Mouse (Mus musculus) stomach, embryonic 15.5 days (tissue): ENCODE data around the gene Dbh. TPM values are rescaled to one million over a fixed set of nuclear protein-coding genes. Genes with fewer than 3 reads are reported as not detected.

ENCODE experiments used
- ATAC-seq: fragments of 200-750 bp; cut with Nextera tagmentation; 2 replicates; pipeline ENCODE4 v1.8.0; 2017; ENCODE audit warnings: low read depth, moderate number of reproducible peaks, moderate TSS enrichment; ENCODE audit not compliant: insufficient read depth, low FRiP score
- H3K27ac ChIP-seq: fragments of 300-500 bp; sonication (generic); 2 replicates; pipeline ENCODE4 v1.5.1; 2015; ENCODE audit warnings: mild to moderate bottlenecking, inconsistent platforms
- H3K27me3 ChIP-seq: fragments of 300-500 bp; sonication (generic); replicated peaks from 2 replicates; pipeline ENCODE4 v1.6.1; 2015; ENCODE audit warnings: inconsistent platforms
- H3K36me3 ChIP-seq: fragments of 300-500 bp; sonication (generic); 2 replicates; pipeline ENCODE4 v1.6.1; 2015; ENCODE audit warnings: inconsistent platforms
- H3K4me1 ChIP-seq: fragments of 300-500 bp; sonication (generic); 2 replicates; pipeline ENCODE4 v1.6.1; 2015; ENCODE audit warnings: inconsistent platforms
- H3K4me2 ChIP-seq: fragments of 300-500 bp; sonication (generic); 2 replicates; pipeline ENCODE4 v1.6.1; 2015; ENCODE audit warnings: mild to moderate bottlenecking, inconsistent platforms
- H3K4me3 ChIP-seq: fragments of 300-500 bp; sonication (generic); replicated peaks from 2 replicates; pipeline ENCODE4 v1.5.1; 2015; ENCODE audit warnings: inconsistent platforms
- H3K9ac ChIP-seq: fragments of 300-500 bp; sonication (generic); 2 replicates; pipeline ENCODE4 v1.6.1; 2015; ENCODE audit warnings: inconsistent platforms
- H3K9me3 ChIP-seq: fragments of 300-500 bp; sonication (generic); 2 replicates; pipeline ENCODE4 v1.6.1; 2016; ENCODE audit warnings: inconsistent platforms
- WGBS: fragments of 180-500 bp; shearing (Covaris S2); methylation state at CpG from one replicate; pipeline ENCODE4 v1.1.7; 2015; 5-methylcytosine and 5-hydroxymethylcytosine counted together
- polyA plus RNA-seq: library from polyadenylated mRNA; unstranded; fragments of >200 nt; fragmentation: Nextera tagmentation; extraction: Ambion mirVana; gene quantifications from 2 replicates; pipeline ENCODE4 v1.2.1, GENCODE M21; 2015

Gene Dbh
- 1.3 and 3.1 TPM in 2 replicates for polyA plus RNA-seq

- ATAC-seq = no peak
Observed at GRCm38 (mm10) chr2:27164796-27165590, at the start of gene Dbh. Dbh (plus strand) TSS chr2:27165233.

GRCm38 (mm10) chr2:27118452-27118851 lies 46.6 kb upstream of the Dbh start:
- no peaks in the 10 kb centered on the region for H3K27me3 ChIP-seq
- peaks cover 4% of the 10 kb centered on the region; the same call in 1 of the 2 replicates for H3K4me1 ChIP-seq
- no peaks in the 10 kb centered on the region for H3K9me3 ChIP-seq
- H3K4me2 ChIP-seq = no peak overlapping the region
- H3K27ac ChIP-seq = no peak overlapping the region
- ATAC-seq = no peak
- WGBS = 36% methylated on average over 4 of the region's 4 CpGs
- no peak overlapping the region for H3K9ac ChIP-seq
- H3K4me3 ChIP-seq = no peak overlapping the region
- H3K36me3 ChIP-seq = no peaks in the 10 kb centered on the region

More at GRCm38 (mm10) chr2:27164796-27165590, at the start of gene Dbh:
- Histone ChIP-seq H3K4me3 (no peak within 1 kb of the TSS), H3K9me3 (no peaks in the 10 kb centered on the region), H3K27me3 (no peaks in the 10 kb centered on the region), H3K4me2 (no peak within 1 kb of the TSS), H3K4me1 (0 out of 2 replicates have a peak, but pooled peaks cover 6% of the 10 kb centered on the region), H3K36me3 (no peaks in the 10 kb centered on the region), H3K9ac (no peak within 1 kb of the TSS), H3K27ac (no peak within 1 kb of the TSS)
- 79% methylated on average over 12 of the region's 12 CpGs for WGBS

GRCm38 (mm10) chr2:27119766-27120165 lies 45.3 kb upstream of the Dbh start:
- Histone ChIP-seq H3K4me3 (no peak overlapping the region), H3K36me3 (no peaks in the 10 kb centered on the region), H3K4me2 (no peak overlapping the region), H3K4me1 (peaks cover 4% of the 10 kb centered on the region; the same call in 1 of the 2 replicates), H3K9ac (no peak overlapping the region), H3K27me3 (no peaks in the 10 kb centered on the region), H3K9me3 (no peaks in the 10 kb centered on the region), H3K27ac (no peak overlapping the region)
- ATAC-seq = no peak
- 84% methylated on average over 2 of the region's 2 CpGs for whole genome bisulfite sequencing

- H3K27ac ChIP-seq = no peak overlapping the region
- H3K27me3 ChIP-seq = no peaks in the 10 kb centered on the region
- H3K9ac ChIP-seq = no peak overlapping the region
- 55% methylated on average over 8 of the region's 8 CpGs for WGBS
- peaks cover 4% of the 10 kb centered on the region; the same call in 1 of the 2 replicates for H3K4me1 ChIP-seq
- H3K9me3 ChIP-seq = no peaks in the 10 kb centered on the region
- no peaks in the 10 kb centered on the region for H3K36me3 ChIP-seq
- ATAC-seq = peak; percentile 45; the same call in 1 of the 2 replicates
- H3K4me2 ChIP-seq = no peak overlapping the region
- no peak overlapping the region for H3K4me3 ChIP-seq
Observed at GRCm38 (mm10) chr2:27120241-27120641, 44.8 kb upstream of the Dbh start.

- WGBS = 16% methylated on average over 9 of the region's 9 CpGs
- no peaks in the 10 kb centered on the region for H3K36me3 ChIP-seq
- no peak overlapping the region for H3K4me2 ChIP-seq
- no peaks in the 10 kb centered on the region for H3K9me3 ChIP-seq
- peak; percentile 33; the same call in 1 of the 2 replicates for ATAC-seq
- no peak overlapping the region for H3K4me3 ChIP-seq
- H3K27me3 ChIP-seq = no peaks in the 10 kb centered on the region
- H3K4me1 ChIP-seq = peaks cover 4% of the 10 kb centered on the region; the same call in 1 of the 2 replicates
- H3K27ac ChIP-seq = no peak overlapping the region
- no peak overlapping the region for H3K9ac ChIP-seq
Observed at GRCm38 (mm10) chr2:27121626-27122355, 43.2 kb upstream of the Dbh start.

GRCm38 (mm10) chr2:27122578-27122977 lies 42.5 kb upstream of the Dbh start:
- 56% methylated on average over 9 of the region's 9 CpGs for WGBS
- H3K27ac ChIP-seq = no peak overlapping the region
- no peaks in the 10 kb centered on the region for H3K36me3 ChIP-seq

GRCm38 (mm10) chr2:27123121-27123520 lies 41.9 kb upstream of the Dbh start:
- H3K27me3 ChIP-seq = no peaks in the 10 kb centered on the region
- ATAC-seq = no peak
- H3K4me2 ChIP-seq = no peak overlapping the region
- H3K9me3 ChIP-seq = no peaks in the 10 kb centered on the region
- 89% methylated on average over 4 of the region's 4 CpGs for WGBS
- no peak overlapping the region for H3K9ac ChIP-seq
- H3K4me1 ChIP-seq = peaks cover 4% of the 10 kb centered on the region; the same call in 1 of the 2 replicates
- no peak overlapping the region for H3K4me3 ChIP-seq
- no peaks in the 10 kb centered on the region for H3K36me3 ChIP-seq
- H3K27ac ChIP-seq = no peak overlapping the region

More at GRCm38 (mm10) chr2:27122578-27122977, 42.5 kb upstream of the Dbh start:
- H3K27me3 ChIP-seq = no peaks in the 10 kb centered on the region
- no peak overlapping the region for H3K9ac ChIP-seq
- no peaks in the 10 kb centered on the region for H3K9me3 ChIP-seq
- peaks cover 4% of the 10 kb centered on the region; the same call in 1 of the 2 replicates for H3K4me1 ChIP-seq
- no peak overlapping the region for H3K4me2 ChIP-seq
- ATAC-seq = no peak
- H3K4me3 ChIP-seq = no peak overlapping the region

GRCm38 (mm10) chr2:27125979-27126378 lies 39.1 kb upstream of the Dbh start:
- Histone ChIP-seq H3K4me2 (no peak overlapping the region), H3K36me3 (no peaks in the 10 kb centered on the region), H3K27ac (no peak overlapping the region), H3K9ac (no peak overlapping the region), H3K4me1 (peaks cover 4% of the 10 kb centered on the region; the same call in 1 of the 2 replicates), H3K4me3 (no peak overlapping the region), H3K27me3 (no peaks in the 10 kb centered on the region), H3K9me3 (no peaks in the 10 kb centered on the region)
- 25% methylated on average over 10 of the region's 10 CpGs for WGBS
- no peak for ATAC-seq

- 49% methylated on average over 4 of the region's 4 CpGs for WGBS
- Histone ChIP-seq H3K4me1 (peaks cover 4% of the 10 kb centered on the region; the same call in 1 of the 2 replicates), H3K36me3 (no peaks in the 10 kb centered on the region), H3K9me3 (no peaks in the 10 kb centered on the region), H3K27me3 (no peaks in the 10 kb centered on the region), H3K4me3 (no peak overlapping the region), H3K4me2 (no peak overlapping the region), H3K27ac (no peak overlapping the region), H3K9ac (no peak overlapping the region)
- no peak for ATAC-seq
Observed at GRCm38 (mm10) chr2:27126496-27126895, 38.5 kb upstream of the Dbh start.

- H3K27me3 ChIP-seq = no peaks in the 10 kb centered on the region
- H3K36me3 ChIP-seq = no peaks in the 10 kb centered on the region
- H3K4me1 ChIP-seq = no peaks in the 10 kb centered on the region
- H3K9ac ChIP-seq = no peak overlapping the region
- no peak overlapping the region for H3K4me3 ChIP-seq
- no peak overlapping the region for H3K27ac ChIP-seq
- no peak overlapping the region for H3K4me2 ChIP-seq
- 50% methylated on average over 3 of the region's 3 CpGs for WGBS
- H3K9me3 ChIP-seq = no peaks in the 10 kb centered on the region
- no peak for ATAC-seq
Observed at GRCm38 (mm10) chr2:27128990-27129389, 36.0 kb upstream of the Dbh start.

GRCm38 (mm10) chr2:27135935-27136334 lies 29.1 kb upstream of the Dbh start:
- 76% methylated on average over 5 of the region's 5 CpGs for WGBS
- H3K9me3 ChIP-seq = no peaks in the 10 kb centered on the region
- no peaks in the 10 kb centered on the region for H3K4me1 ChIP-seq
- no peak for ATAC-seq
- no peak overlapping the region for H3K9ac ChIP-seq
- no peak overlapping the region for H3K4me3 ChIP-seq
- H3K27ac ChIP-seq = no peak overlapping the region
- no peaks in the 10 kb centered on the region for H3K36me3 ChIP-seq
- H3K27me3 ChIP-seq = peaks cover 22% of the 10 kb centered on the region
- no peak overlapping the region for H3K4me2 ChIP-seq

GRCm38 (mm10) chr2:27136336-27136735 lies 28.7 kb upstream of the Dbh start:
- no peak overlapping the region for H3K27ac ChIP-seq
- no peaks in the 10 kb centered on the region for H3K4me1 ChIP-seq
- H3K27me3 ChIP-seq = peaks cover 26% of the 10 kb centered on the region
- H3K4me2 ChIP-seq = no peak overlapping the region
- H3K9ac ChIP-seq = no peak overlapping the region
- no peaks in the 10 kb centered on the region for H3K36me3 ChIP-seq
- WGBS = 67% methylated on average over 3 of the region's 3 CpGs
- ATAC-seq = no peak
- no peaks in the 10 kb centered on the region for H3K9me3 ChIP-seq
- no peak overlapping the region for H3K4me3 ChIP-seq
